Mouse (Mus musculus): ENCODE data around the gene Kctd6. TPM values are rescaled to one million over a fixed set of nuclear protein-coding genes. Genes with fewer than 3 reads are reported as not detected.
A peak's percentile ranks its signal among the peaks of the same experiment; 100 is the strongest.
"Not testable (repeated sequence)": the region's sequence is repeated elsewhere in the genome, so short reads cannot be mapped to it uniquely, and the experiment has no call there.

Kctd6 gene
- polyA plus RNA-seq, 2 experiments from 2014 or later: 3.2 to 4.5 TPM

- ATAC-seq: no peak
Observed at GRCm38 (mm10) chr14:8250141-8250871, 36.4 kb downstream of the Kctd6 start.

GRCm38 (mm10) chr14:8251330-8251885 lies 37.5 kb downstream of the Kctd6 start:
- no peak for ATAC-seq

GRCm38 (mm10) chr14:8255076-8255729 lies 41.3 kb downstream of the Kctd6 start:
- ATAC-seq: peak; percentile 10

GRCm38 (mm10) chr14:8256072-8256471 lies 42.1 kb downstream of the Kctd6 start:
- ATAC-seq: no peak

- ATAC-seq: no peak
Observed at GRCm38 (mm10) chr14:8256881-8257280, 42.9 kb downstream of the Kctd6 start.

- no peak for ATAC-seq
Observed at GRCm38 (mm10) chr14:8257521-8258334, 43.8 kb downstream of the Kctd6 start.

GRCm38 (mm10) chr14:8258335-8258627 lies 44.3 kb downstream of the Kctd6 start:
- ATAC-seq: no peak

GRCm38 (mm10) chr14:8258752-8259151 lies 44.8 kb downstream of the Kctd6 start:
- no peak for ATAC-seq

GRCm38 (mm10) chr14:8259166-8259565 lies 45.2 kb downstream of the Kctd6 start, which contains the start of gene Acox2:
Gene Acox2 (minus strand): TSS chr14:8259353.
- ATAC-seq: no peak

GRCm38 (mm10) chr14:8260214-8260613 lies 46.3 kb downstream of the Kctd6 start:
- no peak for ATAC-seq

- no peak for ATAC-seq
Observed at GRCm38 (mm10) chr14:8262242-8262641, 48.3 kb downstream of the Kctd6 start.

- no peak for ATAC-seq
Observed at GRCm38 (mm10) chr14:8264378-8264777, 50.4 kb downstream of the Kctd6 start.

- ATAC-seq: not testable (repeated sequence)
Observed at GRCm38 (mm10) chr14:8271281-8271680, 57.3 kb downstream of the Kctd6 start.

Other genes with a start within 250 kb of the Kctd6 start
- 1 to 10 TPM; 2.6 to 4.1 TPM for gene Dnase1l3, start 219.6 kb upstream of the Kctd6 start, polyA plus RNA-seq (2017; shearing (Covaris generic))
- gene Abhd6, start 211.2 kb upstream of the Kctd6 start, polyA plus RNA-seq (2017; shearing (Covaris generic)): 10 to 100 TPM; 22.2 to 25.5 TPM
- gene Rpp14, start 133.8 kb upstream of the Kctd6 start, polyA plus RNA-seq (2017; shearing (Covaris generic)): 10 to 100 TPM; 35.2 to 38.5 TPM
- gene Pxk, start 115.9 kb upstream of the Kctd6 start, polyA plus RNA-seq (2017; shearing (Covaris generic)): 10 to 100 TPM; 31.6 to 42.7 TPM
- 100 to 1,000 TPM; 117 to 121 TPM for gene Pdhb, start 41.1 kb upstream of the Kctd6 start, polyA plus RNA-seq (2017; shearing (Covaris generic))
- gene Acox2, start 45.2 kb downstream of the Kctd6 start, polyA plus RNA-seq (2017; shearing (Covaris generic)): not detected
- not detected for gene Fam107a, start 103.9 kb downstream of the Kctd6 start, polyA plus RNA-seq (2017; shearing (Covaris generic))
- gene Oit1, start 164.6 kb downstream of the Kctd6 start, polyA plus RNA-seq (2017; shearing (Covaris generic)): not detected

Data from activated CD4-positive, CD25-positive, alpha-beta regulatory T cell, adult 4 months (primary cell).